In the genomic region with DNA sequence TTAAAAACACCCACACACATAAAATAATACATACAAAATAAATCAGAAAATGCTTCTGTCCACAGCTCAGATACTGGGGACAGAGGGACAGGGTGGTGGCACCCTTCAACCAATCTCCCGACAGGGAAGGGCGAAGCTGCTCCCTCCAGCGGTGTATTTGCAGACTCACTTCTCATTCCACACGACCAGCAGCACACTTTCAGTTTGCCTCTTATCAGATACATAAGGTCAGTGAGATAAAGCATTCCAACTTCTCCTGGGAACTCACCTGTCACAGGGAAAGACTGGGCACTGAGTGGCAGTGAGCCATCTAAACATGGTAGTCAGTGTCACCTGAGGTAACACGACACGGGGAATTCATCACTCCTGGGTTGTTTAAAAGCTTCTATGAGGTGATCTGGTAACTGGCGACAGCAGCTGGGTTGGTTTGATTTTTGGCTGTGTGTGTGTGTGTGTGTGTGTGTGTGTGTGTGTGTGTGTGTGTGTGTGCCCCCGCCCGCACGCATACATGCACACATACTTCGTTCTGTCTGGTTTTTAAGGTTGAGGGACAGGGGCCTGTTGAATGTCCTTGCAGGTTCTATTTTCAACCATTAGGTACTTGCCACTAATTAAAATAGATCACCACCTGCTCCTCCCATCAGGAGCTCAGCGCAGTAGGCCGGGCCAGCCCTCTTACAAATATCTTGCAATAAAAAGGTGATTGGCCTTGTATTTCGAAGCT, we compare ENCODE assay signal across 9 mouse cellular contexts. TPM values are rescaled to one million over a fixed set of nuclear protein-coding genes. Genes with fewer than 3 reads are reported as not detected.
DNase-seq lines count a peak whose midpoint lies in the region; ATAC-seq and TF ChIP-seq lines count a peak whose summit lies in the region.
"Had no signal": no experiment of that assay in that cellular context is flagged by ENCODE, and none has a peak within 500 bp of the region (broad histone marks: within the 10 kb centered on the region; RNA-seq: fewer than 3 reads in every experiment).

No protein-coding gene starts in this region.

- no peaks in the 10 kb centered on the region for H3K9me3 ChIP-seq in midbrain, embryonic 11.5 days (ENCODE audit: control insufficient read depth, low read length)
- H3K9me3 ChIP-seq in midbrain, embryonic 15.5 days: no peaks in the 10 kb centered on the region
- no peaks in the 10 kb centered on the region for H3K9me3 ChIP-seq in forebrain, embryonic 13.5 days (replicated peaks)

- H3K4me2 ChIP-seq in midbrain, embryonic 11.5 days: no peak overlapping the region
- H3K4me2 ChIP-seq in midbrain, embryonic 15.5 days: no peak overlapping the region
- no peak overlapping the region for H3K4me2 ChIP-seq in forebrain, embryonic 13.5 days

- 42% methylated on average over 14 of the region's 14 CpGs for whole genome bisulfite sequencing in cerebellum, adult 2 months
- 91% methylated on average over 14 of the region's 14 CpGs for WGBS in midbrain, embryonic 11.5 days
- WGBS in midbrain, embryonic 15.5 days: 92% methylated on average over 14 of the region's 14 CpGs
- WGBS in forebrain, embryonic 13.5 days: 88% methylated on average over 14 of the region's 14 CpGs

- peaks cover 34% of the 10 kb centered on the region for H3K4me1 ChIP-seq in cerebellum, adult 2 months (ENCODE audit: control insufficient read depth, insufficient read depth, low read length)
- no peaks in the 10 kb centered on the region for H3K4me1 ChIP-seq in midbrain, embryonic 11.5 days (ENCODE audit: control insufficient read depth, insufficient read depth, low read length)
- no peaks in the 10 kb centered on the region for H3K4me1 ChIP-seq in midbrain, embryonic 15.5 days
- no peaks in the 10 kb centered on the region for H3K4me1 ChIP-seq in forebrain, embryonic 13.5 days

- TF ChIP-seq POLR2A in cerebellum, adult 2 months (IDR thresholded peaks at IDR 0.05; ENCODE audit: borderline replicate concordance, insufficient read depth, low read length): no peak

- no peaks in the 10 kb centered on the region for H3K27me3 ChIP-seq in cerebellum, adult 2 months (ENCODE audit: control insufficient read depth, insufficient read depth, low read length)
- H3K27me3 ChIP-seq in midbrain, embryonic 11.5 days (ENCODE audit: control insufficient read depth, insufficient read depth, low read length): no peaks in the 10 kb centered on the region
- H3K27me3 ChIP-seq in midbrain, embryonic 15.5 days (replicated peaks): no peaks in the 10 kb centered on the region
- H3K27me3 ChIP-seq in forebrain, embryonic 13.5 days: no peaks in the 10 kb centered on the region

- peak; percentile 44 to 72 for DNase-seq in cerebellum, adult 2 months
- no peak for DNase-seq in cerebellum, postnatal 4 days (ENCODE audit: low spot score in 2 of 2)
- peak; percentile 33 for DNase-seq in midbrain, embryonic 11.5 days (ENCODE audit: low spot score, missing footprints)
- no peak for DNase-seq in left cerebral cortex, adult 8-10 months (ENCODE audit: low spot score in 2 of 2)
- no peak for DNase-seq in layer of hippocampus, adult 11-12 months (ENCODE audit: low spot score)
- DNase-seq: layer of hippocampus, adult 9-11 months had no signal

- no peaks in the 10 kb centered on the region for H3K36me3 ChIP-seq in midbrain, embryonic 11.5 days (ENCODE audit: control insufficient read depth, insufficient read depth, low read length)
- H3K36me3 ChIP-seq in midbrain, embryonic 15.5 days (replicated peaks): no peaks in the 10 kb centered on the region
- H3K36me3 ChIP-seq in forebrain, embryonic 13.5 days (ENCODE audit: poor library complexity, severe bottlenecking): peaks cover 4% of the 10 kb centered on the region; the same call in 1 of the 2 replicates

- no peak overlapping the region for H3K9ac ChIP-seq in midbrain, embryonic 11.5 days (ENCODE audit: low read length)
- no peak overlapping the region for H3K9ac ChIP-seq in midbrain, embryonic 15.5 days
- H3K9ac ChIP-seq in forebrain, embryonic 13.5 days: no peak overlapping the region

- no peak for ATAC-seq in midbrain, embryonic 11.5 days (ENCODE audit: low FRiP score)
- no peak for ATAC-seq in midbrain, embryonic 15.5 days (replicated peaks)
- ATAC-seq in hematopoietic stem cell, adult 5-6 weeks (replicated peaks in 1 of 2; ENCODE audit: insufficient read depth in 1 of 2, low FRiP score in 2 of 2, low TSS enrichment in 1 of 2, low read depth in 1 of 2, poor library complexity in 2 of 2, severe bottlenecking in 2 of 2): peak; percentile 78 to 84
- ATAC-seq in forebrain, embryonic 13.5 days: no peak

- H3K27ac ChIP-seq in cerebellum, adult 2 months (ENCODE audit: insufficient read depth, low read length): peak overlapping the region; percentile 46; the same call in 1 of the 2 replicates
- no peak overlapping the region for H3K27ac ChIP-seq in midbrain, embryonic 11.5 days (ENCODE audit: low read depth, low read length)
- no peak overlapping the region for H3K27ac ChIP-seq in midbrain, embryonic 15.5 days
- H3K27ac ChIP-seq in forebrain, embryonic 13.5 days: no peak overlapping the region

- TF ChIP-seq CTCF in cerebellum, adult 2 months (IDR thresholded peaks at IDR 0.05; ENCODE audit: borderline replicate concordance, insufficient read depth, low read depth, low read length): no peak

- no peak overlapping the region for H3K4me3 ChIP-seq in cerebellum, adult 2 months (replicated peaks; ENCODE audit: insufficient read depth, low read depth, low read length)
- H3K4me3 ChIP-seq in midbrain, embryonic 11.5 days (ENCODE audit: low read depth, low read length): no peak overlapping the region
- H3K4me3 ChIP-seq in midbrain, embryonic 15.5 days: no peak overlapping the region
- H3K4me3 ChIP-seq in forebrain, embryonic 13.5 days: no peak overlapping the region

RNA-seq across cellular contexts. Expression of gene Hk2, which starts 20.5 kb away (rescaled TPM):
- 6.3 and 6.4 TPM in 2 replicates for polyA plus RNA-seq in cerebellum, adult 2 months (2012; rRNA removed)
- polyA plus RNA-seq in midbrain, embryonic 11.5 days (2014; fragmentation: Nextera tagmentation; extraction: Ambion mirVana): 16.3 and 16.8 TPM in 2 replicates
- 2.2 and 2.8 TPM in 2 replicates for polyA plus RNA-seq in midbrain, embryonic 15.5 days (2015; fragmentation: Nextera tagmentation; extraction: Ambion mirVana)
- total RNA-seq in hematopoietic stem cell, adult 5-6 weeks (2017): 32.4 and 35.6 TPM in 2 replicates
- 13.4 and 16.8 TPM in 2 replicates for polyA plus RNA-seq in forebrain, embryonic 13.5 days (2015; fragmentation: Nextera tagmentation; extraction: Ambion mirVana)
- 1 to 10 TPM; 3.0 to 8.0 (median 3.9) TPM for total RNA-seq in left cerebral cortex, adult 8-10 months (2022)

RNA-seq across cellular contexts. Expression of gene Pole4, which starts 48.6 kb away (rescaled TPM):
- polyA plus RNA-seq in cerebellum, adult 2 months (2012; rRNA removed): 30.1 TPM in 2 replicates
- polyA plus RNA-seq in midbrain, embryonic 11.5 days (2014; fragmentation: Nextera tagmentation; extraction: Ambion mirVana): 107 and 111 TPM in 2 replicates
- 102 and 107 TPM in 2 replicates for polyA plus RNA-seq in midbrain, embryonic 15.5 days (2015; fragmentation: Nextera tagmentation; extraction: Ambion mirVana)
- 47.4 and 64.9 TPM in 2 replicates for total RNA-seq in hematopoietic stem cell, adult 5-6 weeks (2017)
- 94.9 and 95.0 TPM in 2 replicates for polyA plus RNA-seq in forebrain, embryonic 13.5 days (2015; fragmentation: Nextera tagmentation; extraction: Ambion mirVana)
- 10 to 100 TPM; 28.4 to 31.3 (median 30.5) TPM for total RNA-seq in left cerebral cortex, adult 8-10 months (2022)

Comparison
In these comparisons a context has a peak if more than half of its experiments do, and no peak if none do; other contexts are left out.
1. DNase-seq: peak in cerebellum, adult 2 months (2 of 2) and midbrain, embryonic 11.5 days (single experiment); none in cerebellum, postnatal 4 days (0 of 2), left cerebral cortex, adult 8-10 months (0 of 2) and layer of hippocampus, adult 11-12 months (single experiment).
2. ATAC-seq: peak in hematopoietic stem cell, adult 5-6 weeks (2 of 2); none in midbrain, embryonic 11.5 days (single experiment), midbrain, embryonic 15.5 days (single experiment) and forebrain, embryonic 13.5 days (single experiment).